Mouse (Mus musculus): ENCODE data around the gene Exd2.

DNA sequence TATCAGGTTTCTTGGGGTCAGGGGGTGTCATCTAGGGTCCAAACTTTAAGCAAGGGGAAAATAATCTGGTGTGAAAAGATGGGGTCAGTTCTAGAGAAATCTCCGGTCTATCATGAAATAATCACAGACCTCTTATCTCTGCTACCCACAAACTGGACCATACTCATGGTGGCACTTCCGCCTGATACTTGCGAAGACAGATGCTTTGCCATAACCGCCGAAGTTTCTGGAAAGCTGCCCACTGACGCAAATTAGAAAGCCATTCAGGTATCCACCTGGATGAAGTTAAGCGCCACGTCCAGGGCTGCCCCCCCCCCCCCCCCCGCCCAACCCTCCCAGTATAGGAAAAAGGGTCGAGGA, 28.3 kb upstream of the Exd2 start:
- no peak for TF ChIP-seq POLR2A (IDR thresholded peaks at IDR 0.05; ENCODE audit: insufficient read length, low read depth)
- TF ChIP-seq MYOG (IDR thresholded peaks at IDR 0.05; ENCODE audit: control insufficient read depth in 1 of 3, insufficient read depth in 1 of 3, insufficient read length in 2 of 3, low read depth in 2 of 3), result no peak
- TF ChIP-seq MYOD1 (IDR thresholded peaks at IDR 0.05; ENCODE audit: control insufficient read depth in 1 of 3, insufficient read length in 2 of 3, low read depth in 2 of 3), result no peak
- TF ChIP-seq TCF12 (IDR thresholded peaks at IDR 0.05; ENCODE audit: insufficient read depth, poor library complexity, severe bottlenecking), result no peak
- TF ChIP-seq SRF (IDR thresholded peaks at IDR 0.05; ENCODE audit: control insufficient read depth, insufficient read length, low read depth), result no peak
- no peak for TF ChIP-seq REST (IDR thresholded peaks at IDR 0.05; ENCODE audit: insufficient read depth, insufficient read length)
- no peak for TF ChIP-seq MAX (IDR thresholded peaks at IDR 0.05; ENCODE audit: low read depth)
- TF ChIP-seq POLR2AphosphoS2 (IDR thresholded peaks at IDR 0.05; ENCODE audit: insufficient read length, low read depth), result no peak
- TF ChIP-seq USF1 (IDR thresholded peaks at IDR 0.05; ENCODE audit: low read depth), result no peak
- TF ChIP-seq CEBPB (IDR thresholded peaks at IDR 0.05; ENCODE audit: insufficient read depth, poor library complexity, severe bottlenecking), result no peak
- no peak for TF ChIP-seq E2F4 (IDR thresholded peaks at IDR 0.05; ENCODE audit: insufficient read depth)
- no peak for TF ChIP-seq TCF3 (IDR thresholded peaks at IDR 0.05; ENCODE audit: insufficient read length, low read depth)
